Mouse (Mus musculus) brain, adult 2 months (tissue): ENCODE measurements at regions not wholly inside any gene's neighbourhood (a gene's known extent, or its start where the extent isn't known, plus 50 kb on each side); places are given as distances from the start of the nearest gene placed in this dataset.

ENCODE experiments used
- DNase-seq: peaks from one replicate; pipeline ENCODE4 v3.0.0; 2011; ENCODE audit warnings: low read depth, low spot score

DNA sequence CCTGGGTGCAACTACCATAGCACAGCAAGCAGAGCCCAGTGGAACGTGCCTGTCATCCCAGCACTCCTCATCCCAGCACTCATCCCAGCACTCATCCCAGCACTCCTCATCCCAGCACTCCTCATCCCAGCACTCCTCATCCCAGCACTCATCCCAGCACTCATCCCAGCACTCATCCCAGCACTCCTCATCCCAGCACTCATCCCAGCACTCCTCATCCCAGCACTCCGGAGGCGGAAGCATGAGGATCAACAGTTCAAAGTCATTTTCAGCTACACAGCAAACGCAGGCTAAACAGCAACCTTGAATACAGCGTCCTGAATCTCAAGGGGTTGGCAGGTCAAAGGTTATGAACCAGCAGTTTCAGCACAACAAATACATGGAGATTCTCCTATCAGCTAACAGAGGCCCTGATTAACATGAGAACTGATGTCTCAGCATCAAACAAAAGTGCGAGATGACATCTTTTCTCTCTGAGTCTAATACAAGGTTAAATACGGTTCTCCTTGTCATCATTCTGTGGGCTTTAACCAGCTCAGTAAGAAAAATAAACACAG, 211.8 kb downstream of the Pdcd6ip start:
- DNase-seq = no peak

DNA sequence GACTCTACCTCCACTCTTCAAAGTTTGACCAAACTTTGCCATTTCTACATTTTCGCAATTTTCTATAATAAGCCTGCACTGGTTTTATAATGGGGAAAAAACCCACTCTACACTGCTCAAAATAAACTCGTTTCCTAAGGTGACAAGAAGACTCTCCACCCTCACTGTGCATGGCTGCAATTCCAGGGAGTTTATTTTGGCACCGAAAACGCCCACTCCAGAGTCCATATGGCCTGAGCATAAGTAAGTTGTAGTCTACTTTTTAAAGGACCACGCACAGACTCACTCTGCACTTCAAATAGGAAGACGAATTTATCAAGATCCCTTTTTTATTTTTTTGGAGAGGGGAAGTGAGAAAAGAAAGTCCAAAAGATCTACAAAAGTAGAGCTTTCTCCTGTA, 219.4 kb downstream of the Pdcd6ip start:
- DNase-seq = peak; percentile 94

- DNase-seq = peak; percentile 67
Observed at GRCm38 (mm10) chr9:113486494-113487081, 221.5 kb downstream of the Pdcd6ip start.

GRCm38 (mm10) chr9:113479897-113480296, 228.2 kb downstream of the Pdcd6ip start:
- no peak for DNase-seq

DNA sequence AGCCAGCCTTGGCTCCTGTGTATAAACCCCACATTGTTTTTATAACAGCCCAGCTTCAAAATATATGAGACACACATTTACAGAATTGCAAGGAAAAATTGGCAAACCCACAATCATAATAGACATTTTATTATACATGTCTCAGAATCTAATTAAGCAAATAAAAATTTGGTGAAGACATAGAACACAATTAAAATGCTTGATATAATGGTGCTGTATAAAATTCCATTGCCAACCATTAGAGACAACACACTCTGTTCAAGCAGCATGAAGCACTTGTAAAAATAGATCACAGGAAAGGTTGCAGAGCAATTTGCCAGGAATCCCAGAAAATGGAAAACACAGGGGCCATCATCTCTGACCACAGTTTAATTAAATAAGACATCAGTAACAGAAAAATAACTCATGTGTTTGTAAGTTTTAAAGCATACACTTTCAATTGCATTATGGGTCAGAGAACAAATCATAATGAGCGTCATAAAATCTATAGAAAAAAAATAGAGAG, 229.2 kb downstream of the Pdcd6ip start:
- DNase-seq = no peak

DNA sequence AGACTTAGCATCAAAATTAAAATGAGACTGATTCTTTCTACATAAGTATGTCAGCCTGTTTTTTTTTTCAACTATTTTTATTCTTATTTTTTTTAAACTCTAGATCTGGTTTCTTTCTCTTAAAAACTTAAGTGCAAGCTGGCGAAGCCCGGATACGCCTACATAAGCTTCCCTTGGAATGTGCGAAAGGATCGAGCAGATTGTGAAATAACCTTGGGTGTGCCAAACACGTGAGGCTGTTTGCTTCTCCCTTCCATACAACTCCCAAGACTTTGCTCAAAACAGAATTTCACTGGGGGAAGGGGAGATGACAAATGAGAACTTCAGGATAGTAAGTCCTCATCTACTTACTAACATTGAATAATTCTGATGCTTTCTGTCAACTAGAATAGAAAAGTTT, 236.3 kb downstream of the Pdcd6ip start:
- peak; percentile 94 for DNase-seq

GRCm38 (mm10) chr9:113462888-113463287, 245.2 kb downstream of the Pdcd6ip start:
- no peak for DNase-seq

DNA sequence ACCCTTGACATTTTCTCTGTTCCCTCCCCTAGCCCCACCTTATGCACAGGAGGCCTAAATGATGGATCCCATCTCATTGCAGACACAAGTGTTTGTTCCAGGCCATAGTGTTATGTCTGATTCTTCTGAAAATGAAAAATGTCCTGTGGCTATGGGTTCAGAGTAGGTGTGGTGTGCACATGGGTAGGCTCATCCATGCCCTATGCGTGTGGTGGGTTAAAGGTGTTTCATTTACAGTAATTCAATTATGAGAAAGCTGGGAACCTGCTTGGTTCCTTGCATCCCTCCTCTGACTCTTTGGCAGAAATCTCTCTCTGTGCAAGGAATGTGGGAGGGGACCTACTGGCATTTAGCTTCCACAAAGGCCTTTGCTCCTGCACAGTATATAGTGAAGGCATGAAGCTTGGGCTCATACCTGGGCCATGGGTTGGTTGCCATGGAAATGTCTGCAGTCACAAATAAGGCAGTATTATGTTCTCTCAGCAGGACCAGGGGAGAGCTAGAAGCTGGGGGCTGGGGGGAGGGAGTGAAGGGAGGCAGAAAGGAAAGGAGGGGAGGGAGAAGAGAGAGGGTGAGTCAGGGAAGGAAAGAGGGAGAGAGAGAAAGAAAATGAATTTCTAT, 245.7 kb downstream of the Pdcd6ip start:
- DNase-seq = peak; percentile 37

GRCm38 (mm10) chr9:113459885-113460284, 248.2 kb downstream of the Pdcd6ip start:
- DNase-seq = no peak

- DNase-seq = no peak
Observed at GRCm38 (mm10) chr9:113459221-113459620, 248.8 kb downstream of the Pdcd6ip start.

- DNase-seq = no peak
Observed at GRCm38 (mm10) chr9:113458741-113459154, 249.3 kb downstream of the Pdcd6ip start.

DNA sequence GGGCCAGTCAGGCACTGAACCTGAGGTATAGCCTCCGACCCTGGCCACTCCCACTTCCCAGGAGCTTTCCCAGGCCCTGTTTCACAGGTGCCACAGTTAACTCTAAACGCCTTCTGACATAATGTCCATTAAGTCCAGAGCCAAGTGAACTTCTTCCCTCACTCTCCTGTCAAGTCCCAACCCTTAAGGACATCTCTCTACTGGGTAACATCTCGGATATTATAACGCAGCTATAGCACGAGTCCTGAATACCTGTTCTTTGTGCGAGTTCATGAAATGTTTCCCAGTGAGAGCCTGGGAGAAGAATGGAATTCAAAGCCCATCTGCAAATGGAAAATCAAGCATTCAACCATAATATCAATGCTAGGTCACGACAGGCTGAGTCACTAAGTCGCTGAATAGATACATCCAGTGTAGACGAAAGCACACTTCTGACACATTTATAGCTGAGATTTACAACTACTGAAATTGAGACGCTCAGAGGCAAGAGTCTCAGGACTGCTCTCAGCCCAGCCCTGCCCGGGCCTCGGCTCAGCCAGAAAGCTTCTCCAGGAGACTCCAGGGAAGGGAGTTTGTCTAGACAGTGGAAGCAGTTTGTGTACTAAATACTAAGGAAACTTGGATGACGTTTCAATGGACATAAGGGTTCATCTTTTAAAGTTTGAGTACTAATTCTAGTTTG, 250.7 kb downstream of the Pdcd6ip start:
- DNase-seq = no peak

- DNase-seq = no peak
Observed at GRCm38 (mm10) chr9:113455577-113455976, 252.5 kb downstream of the Pdcd6ip start.

DNA sequence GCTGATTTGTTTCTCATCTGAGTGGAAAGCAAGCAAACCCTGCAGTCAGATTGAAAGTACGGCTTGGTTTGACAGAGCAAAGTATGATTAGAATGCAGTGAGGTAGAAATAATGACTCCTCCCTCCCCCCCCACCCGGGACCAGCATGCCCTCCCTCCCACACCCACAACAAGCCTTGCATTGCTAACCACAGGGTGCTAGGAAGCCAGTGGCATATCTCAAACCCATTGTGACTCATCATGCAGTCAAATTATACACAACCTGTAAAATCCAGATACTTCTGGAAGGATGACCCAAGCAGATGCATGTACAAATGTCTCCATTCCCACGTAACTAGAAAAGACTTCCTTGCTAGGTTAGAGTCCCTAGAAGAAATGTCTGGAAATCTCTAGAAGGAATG, 254.8 kb downstream of the Pdcd6ip start:
- peak; percentile 55 for DNase-seq

- peak; percentile 96 for DNase-seq
Observed at GRCm38 (mm10) chr9:113441770-113442411, 266.2 kb downstream of the Pdcd6ip start.

DNA sequence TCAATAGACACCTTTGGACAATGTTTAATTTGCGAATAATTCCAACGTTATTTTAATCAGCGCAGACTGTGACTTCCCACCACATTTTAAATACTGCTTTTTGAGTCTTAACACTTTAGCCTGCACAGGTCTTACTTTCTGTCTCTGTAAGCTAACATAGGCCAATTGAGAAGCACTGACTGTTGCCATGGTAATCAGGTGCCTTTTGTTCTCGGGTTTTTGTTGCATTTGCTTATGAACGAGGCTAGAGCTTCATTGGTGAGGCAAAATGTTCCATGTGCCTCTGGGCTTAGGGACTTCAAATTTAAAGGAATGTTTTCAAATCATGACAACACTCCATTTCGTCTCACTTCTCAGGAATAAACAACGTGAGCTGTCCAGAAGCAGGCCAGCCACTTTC, 269.7 kb downstream of the Pdcd6ip start:
- DNase-seq = peak; percentile 66

GRCm38 (mm10) chr9:113435921-113436320, 272.1 kb downstream of the Pdcd6ip start:
- peak; percentile 50 for DNase-seq

DNA sequence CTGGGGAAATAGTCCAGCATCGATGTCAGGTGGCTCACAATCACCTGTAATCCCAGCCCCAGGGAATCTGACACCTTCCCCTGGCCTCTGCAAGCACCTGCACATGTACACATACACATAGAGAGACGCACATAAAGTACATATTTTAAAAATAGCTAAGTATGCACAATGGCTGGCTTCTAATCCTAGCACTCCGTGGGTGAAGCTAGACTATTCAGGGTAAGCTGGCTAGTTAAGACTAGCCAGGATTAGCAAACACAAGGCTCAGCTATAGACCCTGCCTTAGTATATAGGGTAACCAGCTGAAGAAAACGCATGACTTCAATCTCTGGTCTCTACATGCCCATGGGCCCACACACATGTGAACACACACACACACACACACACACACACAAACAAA, 274.6 kb downstream of the Pdcd6ip start:
- peak; percentile 48 for DNase-seq

DNA sequence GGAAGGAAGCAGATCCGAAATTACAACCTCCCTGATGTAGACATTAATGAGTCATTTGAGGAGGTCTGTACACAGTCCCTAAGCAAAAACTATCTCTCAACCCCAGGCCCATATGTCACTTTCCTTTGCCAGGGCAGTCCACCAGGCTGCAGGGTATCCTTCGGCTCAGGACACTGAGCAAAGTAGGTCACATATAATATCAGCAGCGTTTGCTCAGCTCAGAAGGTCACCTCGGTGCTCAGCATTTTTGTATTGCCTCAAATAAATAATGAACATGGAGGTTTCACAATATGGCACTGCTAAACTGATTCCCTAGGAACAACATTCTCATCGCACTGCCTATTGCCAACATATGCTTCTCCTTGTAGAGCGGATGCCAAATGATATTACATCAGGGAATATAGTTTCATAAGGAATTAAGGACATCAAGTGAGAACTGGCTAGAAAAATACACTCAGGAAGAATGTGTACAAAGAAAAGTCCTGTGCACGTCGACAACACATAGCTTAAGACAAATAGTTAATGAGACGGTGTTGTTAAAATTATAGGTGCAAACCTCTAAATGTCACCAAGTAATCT, 275.4 kb downstream of the Pdcd6ip start:
- peak; percentile 80 for DNase-seq

DNA sequence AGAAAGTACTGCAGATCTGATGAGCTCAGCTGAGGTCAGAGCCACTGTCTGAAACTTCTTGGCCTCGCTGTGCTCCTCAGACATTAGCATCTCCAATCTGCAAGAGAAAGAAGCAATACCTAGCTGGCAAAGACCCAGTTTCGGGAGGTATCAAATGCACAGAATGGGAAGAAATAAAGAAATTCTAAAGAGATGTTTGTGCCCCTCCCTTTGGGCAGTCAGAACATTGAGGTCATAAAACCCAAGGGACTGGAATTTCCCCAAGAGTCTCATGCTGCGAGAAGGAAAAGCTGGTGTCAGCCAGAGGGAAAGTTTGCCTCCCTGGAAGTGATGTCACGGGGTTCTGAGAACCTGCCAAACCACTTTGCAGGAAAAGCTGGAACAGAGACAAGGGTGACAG, 277.6 kb downstream of the Pdcd6ip start:
- DNase-seq = no peak

DNA sequence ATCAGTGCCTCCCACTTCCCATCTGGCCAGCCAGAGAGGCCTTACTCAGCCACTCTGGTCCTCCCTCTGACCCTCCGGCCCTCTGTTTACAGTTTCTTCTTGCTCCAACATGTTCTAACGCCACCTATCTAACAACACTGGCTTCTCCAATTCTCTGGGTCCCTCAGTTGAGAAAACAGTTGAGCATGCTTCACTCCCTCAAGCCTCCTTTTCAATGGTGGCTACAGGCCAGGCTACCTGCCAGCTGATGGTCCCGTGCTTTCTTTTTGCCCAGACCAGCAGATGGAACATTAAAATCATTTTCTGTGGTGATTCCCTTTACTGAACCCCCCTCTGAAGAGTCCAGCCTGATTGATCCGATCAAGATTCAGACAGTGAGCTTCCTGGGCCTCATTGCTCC, 280.8 kb downstream of the Pdcd6ip start:
- DNase-seq = no peak

GRCm38 (mm10) chr9:113426324-113426723, 281.7 kb downstream of the Pdcd6ip start:
- no peak for DNase-seq
